Mouse (Mus musculus) embryo, embryonic 10.5 days (tissue): ENCODE measurements at regions not wholly inside any gene's neighbourhood (a gene's known extent, or its start where the extent isn't known, plus 50 kb on each side); places are given as distances from the start of the nearest gene placed in this dataset.
"Not testable (repeated sequence)": the region's sequence is repeated elsewhere in the genome, so short reads cannot be mapped to it uniquely, and the experiment has no call there.

Experiments
- DNase-seq: peaks from one replicate; pipeline ENCODE4 v3.0.0-alpha.2; 2015; ENCODE audit warnings: low spot score

GRCm38 (mm10) chr5:82733707-82734106 lies 621.3 kb downstream of the Tecrl start:
- DNase-seq = no peak

- DNase-seq = no peak
Measured at GRCm38 (mm10) chr5:82728240-82728639, 626.8 kb downstream of the Tecrl start.

- DNase-seq = no peak
Measured at GRCm38 (mm10) chr5:82727250-82728003, 627.6 kb downstream of the Tecrl start.

- DNase-seq = no peak
Measured at GRCm38 (mm10) chr5:82715705-82716104, 639.3 kb downstream of the Tecrl start.

- peak; percentile 5 for DNase-seq
Measured at GRCm38 (mm10) chr5:82699666-82700065, 655.3 kb downstream of the Tecrl start.

DNA sequence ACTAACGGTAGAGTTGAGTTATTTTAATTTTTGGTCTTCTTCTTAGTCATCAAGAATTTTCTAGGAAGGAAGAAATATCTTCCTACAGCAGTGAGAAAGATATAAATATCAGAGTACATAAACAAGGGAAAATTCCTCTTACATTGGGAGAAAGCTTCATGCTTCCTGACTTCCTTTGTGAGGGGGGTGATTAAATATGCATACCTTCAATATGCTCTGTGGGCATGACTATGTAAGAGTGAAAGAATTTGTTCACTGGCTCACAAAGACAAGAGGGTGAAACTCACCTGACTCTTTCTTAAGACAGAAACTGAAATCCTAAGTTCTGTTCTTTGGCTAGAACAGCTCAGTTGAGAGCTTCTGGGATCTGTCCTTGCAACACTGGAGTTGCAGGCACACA lies 656.1 kb downstream of the Tecrl start:
- DNase-seq = no peak

- no peak for DNase-seq
Measured at GRCm38 (mm10) chr5:82683437-82683836, 671.6 kb downstream of the Tecrl start.

GRCm38 (mm10) chr5:82664121-82664520 lies 690.9 kb downstream of the Tecrl start:
- no peak for DNase-seq

GRCm38 (mm10) chr5:82653637-82654036 lies 701.4 kb downstream of the Tecrl start:
- DNase-seq = not testable (repeated sequence)

DNA sequence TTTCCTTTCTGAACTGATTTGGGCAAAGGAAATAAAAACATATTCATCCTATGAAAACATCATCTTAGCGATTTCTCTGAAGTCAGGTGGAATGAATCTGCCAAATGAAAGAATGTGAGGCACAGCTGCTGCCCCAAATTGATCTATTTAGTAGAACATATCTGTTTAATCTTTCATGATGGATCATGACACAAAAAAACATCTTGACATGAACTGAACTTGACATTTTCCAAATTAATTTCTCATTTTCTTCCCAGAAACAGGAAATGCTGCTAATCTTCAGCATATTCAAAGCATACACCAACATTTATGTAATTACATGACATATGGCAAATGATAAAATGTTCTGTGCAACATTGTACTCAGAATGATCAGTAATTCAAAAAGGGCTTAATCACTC lies 734.9 kb downstream of the Tecrl start:
- DNase-seq = no peak
